Mouse (Mus musculus): Measurements from ENCODE around the gene Stpg2.

- TF ChIP-seq CTCF (IDR thresholded peaks at IDR 0.05; ENCODE audit: low read depth, low read length) = no peak
- TF ChIP-seq EP300 (IDR thresholded peaks at IDR 0.05; ENCODE audit: insufficient read depth, low read depth, low read length) = no peak
- no peak for TF ChIP-seq POLR2A (IDR thresholded peaks at IDR 0.05; ENCODE audit: insufficient read depth, low read length)
Measured at GRCm38 (mm10) chr3:139739388-139739787, 533.9 kb downstream of the Stpg2 start.

Measured in ES-Bruce4 (cell line).